Mouse (Mus musculus) heart, adult 2 months (tissue): Measurements from ENCODE around the gene Lhx3. TPM values are rescaled to one million over a fixed set of nuclear protein-coding genes. Genes with fewer than 3 reads are reported as not detected.

Experiments used
- DNase-seq, 2 experiments: peaks; one replicate each; pipeline ENCODE4 v3.0.0; 2021
- H3K27ac ChIP-seq: fragments of 200-600 bp; 2 replicates; pipeline ENCODE4 v1.8.1; 2022
- H3K27me3 ChIP-seq: fragments of 200-500 bp; 2 replicates; pipeline ENCODE4 v1.6.1; 2012; ENCODE audit warnings: mild to moderate bottlenecking, low read length, inconsistent platforms, mixed read lengths; ENCODE audit not compliant: control insufficient read depth, insufficient read depth
- H3K36me3 ChIP-seq: fragments of 200-500 bp; 2 replicates; pipeline ENCODE4 v1.6.1; 2012; ENCODE audit warnings: low read length, inconsistent platforms; ENCODE audit not compliant: control insufficient read depth, insufficient read depth
- H3K4me1 ChIP-seq: fragments of 200-500 bp; 2 replicates; pipeline ENCODE4 v1.6.1; 2011; ENCODE audit warnings: low read length; ENCODE audit not compliant: control insufficient read depth, insufficient read depth
- H3K4me3 ChIP-seq: fragments of 200-600 bp; 2 replicates; pipeline ENCODE4 v1.8.1; 2022
- H3K79me2 ChIP-seq: fragments of 200-500 bp; replicated peaks from 2 replicates; pipeline ENCODE4 v1.6.1; 2012; ENCODE audit warnings: mild to moderate bottlenecking, inconsistent platforms, low read length, moderate library complexity, mixed read lengths; ENCODE audit not compliant: control insufficient read depth, insufficient read depth
- H3K9ac ChIP-seq: fragments of 200-500 bp; 2 replicates; pipeline ENCODE4 v1.6.1; 2012; ENCODE audit warnings: low read depth, mild to moderate bottlenecking, control low read depth, inconsistent platforms, low read length, mixed read lengths
- CTCF ChIP-seq: fragments of 200-600 bp; IDR thresholded peaks from 2 replicates; pipeline ENCODE4 v1.8.1; 2022; ENCODE audit warnings: antibody characterized with exemption, mild to moderate bottlenecking, moderate library complexity
- EP300 ChIP-seq: fragments of 200-500 bp; IDR thresholded peaks from 2 replicates; pipeline ENCODE4 v1.6.1; 2011; ENCODE audit warnings: low read depth, low read length, control low read depth; ENCODE audit not compliant: insufficient read depth
- POLR2A ChIP-seq: fragments of 200-500 bp; IDR thresholded peaks from 2 replicates; pipeline ENCODE4 v1.6.1; 2011; ENCODE audit warnings: mild to moderate bottlenecking, low read depth, low read length, control low read depth; ENCODE audit not compliant: insufficient read depth
- WGBS: fragments of 180-500 bp; shearing (Covaris S2); methylation state at CpG from one replicate; pipeline ENCODE4 v1.1.7; 2018; 5-methylcytosine and 5-hydroxymethylcytosine counted together
- intact Hi-C: fragments of 180-260 bp; cut with DNase I; formaldehyde crosslinking; loops from one replicate; pipeline ENCODE4 v1.15.1; 2025
- long read RNA-seq: library from polyadenylated mRNA; stranded (forward); transcript quantifications from one replicate; pipeline ENCODE4 v2.0.0, GENCODE M21; 2021
- polyA plus RNA-seq: library from polyadenylated mRNA; depleted of rRNA; stranded (reverse); fragments of >200 nt; gene quantifications from 2 replicates; pipeline ENCODE4 v1.2.3, GENCODE M21; 2012; rRNA removed
- total RNA-seq, 2 experiments: library from RNA; stranded (reverse); gene quantifications; 2 replicates each; pipeline ENCODE4 v1.2.3; 2021

Gene Lhx3
- not detected for total RNA-seq
- polyA plus RNA-seq = not detected in 2 replicates
- long read RNA-seq = 0 reads

GRCm38 (mm10) chr2:26208126-26208789 lies at the start of gene Lhx3:
Gene Lhx3 (minus strand): TSS chr2:26208289.
- WGBS = 9% methylated on average over 19 of the region's 19 CpGs
- Histone ChIP-seq H3K9ac (no peak within 1 kb of the TSS), H3K4me1 (no peaks in the 10 kb centered on the region), H3K79me2 (no peaks in the 10 kb centered on the region), H3K4me3 (no peak within 1 kb of the TSS), H3K27me3 (peaks cover 8% of the 10 kb centered on the region; the same call in 1 of the 2 replicates), H3K36me3 (no peaks in the 10 kb centered on the region), H3K27ac (no peak within 1 kb of the TSS)
- intact Hi-C loops = no loop called here
- DNase-seq = peak; percentile 80 to 85
- TF ChIP-seq EP300 (no peak), CTCF (no peak), POLR2A (no peak)

DNA sequence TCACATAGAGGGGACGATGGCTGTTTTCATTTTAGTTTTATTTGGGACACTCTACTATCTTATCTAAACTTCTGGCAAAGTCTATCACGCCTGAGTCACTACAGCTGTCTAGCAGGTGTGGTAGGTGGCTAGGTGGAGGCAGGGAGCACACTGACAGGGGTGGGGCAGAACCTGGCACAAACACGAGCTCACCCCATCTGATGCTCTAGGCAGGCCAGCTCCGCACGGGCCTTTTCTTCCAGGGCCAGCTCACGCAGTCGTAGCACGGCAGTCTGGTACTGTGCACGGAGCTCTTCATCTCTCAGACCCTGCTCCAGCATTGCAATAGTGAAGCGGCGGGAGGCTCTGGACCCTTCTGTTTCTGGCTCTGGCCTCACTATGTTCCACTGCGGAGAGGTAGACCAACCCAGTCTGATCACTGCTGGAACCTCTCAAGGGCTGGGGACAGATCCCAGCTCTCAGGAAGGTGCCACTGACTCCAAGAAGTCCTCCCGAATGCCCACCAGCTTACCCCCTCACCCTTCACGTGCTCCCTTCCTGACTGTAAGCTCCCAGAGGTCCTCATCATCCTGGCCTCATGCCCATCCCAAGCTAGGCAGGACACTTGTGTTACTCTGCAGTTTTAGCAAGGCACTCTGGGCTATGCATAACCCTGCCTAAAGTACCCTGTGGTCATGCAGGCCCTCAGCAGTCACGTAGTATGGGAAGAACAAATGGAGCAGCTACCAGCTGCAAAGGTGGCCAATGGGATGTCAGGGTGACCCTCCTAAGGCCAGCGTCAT lies 49.4 kb upstream of the Lhx3 start:
- Histone ChIP-seq H3K27ac (no peak overlapping the region), H3K27me3 (no peaks in the 10 kb centered on the region), H3K79me2 (no peaks in the 10 kb centered on the region), H3K9ac (no peak overlapping the region), H3K4me1 (no peaks in the 10 kb centered on the region; the same call in 1 of the 2 replicates), H3K4me3 (no peak overlapping the region), H3K36me3 (no peaks in the 10 kb centered on the region)
- DNase-seq = no peak
- TF ChIP-seq CTCF = no peak
- no peak for TF ChIP-seq POLR2A
- no peak for TF ChIP-seq EP300
- WGBS = 75% methylated on average over 16 of the region's 16 CpGs
- intact Hi-C loops = no loop called here

GRCm38 (mm10) chr2:26254816-26255215 lies 46.7 kb upstream of the Lhx3 start:
- TF ChIP-seq POLR2A (no peak), EP300 (no peak), CTCF (no peak)
- 72% methylated on average over 4 of the region's 4 CpGs for WGBS
- DNase-seq = no peak
- no peak overlapping the region for H3K9ac ChIP-seq
- H3K27me3 ChIP-seq = no peaks in the 10 kb centered on the region
- intact Hi-C loops = no loop called here
- H3K4me3 ChIP-seq = no peak overlapping the region
- no peaks in the 10 kb centered on the region; the same call in 1 of the 2 replicates for H3K4me1 ChIP-seq
- no peak overlapping the region for H3K27ac ChIP-seq
- no peaks in the 10 kb centered on the region for H3K36me3 ChIP-seq
- H3K79me2 ChIP-seq = no peaks in the 10 kb centered on the region

GRCm38 (mm10) chr2:26252514-26253206 lies 44.6 kb upstream of the Lhx3 start:
- no peak for TF ChIP-seq EP300
- TF ChIP-seq POLR2A = no peak
- TF ChIP-seq CTCF = no peak
- no peaks in the 10 kb centered on the region for H3K27me3 ChIP-seq
- H3K79me2 ChIP-seq = no peaks in the 10 kb centered on the region
- DNase-seq = no peak
- no peaks in the 10 kb centered on the region; the same call in 1 of the 2 replicates for H3K4me1 ChIP-seq
- H3K9ac ChIP-seq = no peak overlapping the region
- H3K27ac ChIP-seq = no peak overlapping the region
- 54% methylated on average over 8 of the region's 8 CpGs for WGBS
- no peak overlapping the region for H3K4me3 ChIP-seq
- intact Hi-C loops = no loop called here
- no peaks in the 10 kb centered on the region for H3K36me3 ChIP-seq

DNA sequence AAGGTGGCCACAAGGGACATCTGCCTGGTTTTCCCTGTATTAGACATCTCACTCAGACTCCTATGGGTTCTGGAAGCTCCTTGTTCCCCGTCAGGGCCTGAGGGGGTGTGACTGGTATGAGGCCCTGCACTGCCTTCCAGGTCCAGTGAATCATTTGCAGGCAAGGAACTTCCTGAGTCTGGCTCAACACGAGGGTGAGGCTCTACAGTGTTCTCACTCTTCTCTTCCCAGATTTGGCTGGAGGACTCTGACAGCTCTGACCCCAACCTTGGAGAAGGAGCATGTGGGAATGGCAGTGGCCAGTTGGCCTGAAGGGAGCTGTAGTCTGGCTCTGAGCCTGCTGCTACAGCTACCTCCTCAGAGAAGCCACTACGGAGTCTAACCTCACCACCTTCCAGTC lies 39.4 kb upstream of the Lhx3 start:
- no peak overlapping the region for H3K4me3 ChIP-seq
- H3K27ac ChIP-seq = no peak overlapping the region
- no peaks in the 10 kb centered on the region for H3K27me3 ChIP-seq
- 43% methylated on average over 3 of the region's 3 CpGs for WGBS
- peak in 1 of 2 experiments; percentile 13 for DNase-seq
- H3K9ac ChIP-seq = no peak overlapping the region
- H3K79me2 ChIP-seq = no peaks in the 10 kb centered on the region
- no peak for TF ChIP-seq CTCF
- TF ChIP-seq POLR2A = no peak
- no peak for TF ChIP-seq EP300
- intact Hi-C loops = no loop called here
- H3K4me1 ChIP-seq = no peaks in the 10 kb centered on the region
- no peaks in the 10 kb centered on the region for H3K36me3 ChIP-seq

- H3K27me3 ChIP-seq = no peaks in the 10 kb centered on the region
- no peaks in the 10 kb centered on the region for H3K79me2 ChIP-seq
- TF ChIP-seq POLR2A (no peak), EP300 (no peak), CTCF (no peak)
- H3K27ac ChIP-seq = no peak overlapping the region
- H3K4me3 ChIP-seq = no peak overlapping the region
- no peak for DNase-seq
- intact Hi-C loops = no loop called here
- WGBS = 50% methylated on average over 3 of the region's 3 CpGs
- H3K4me1 ChIP-seq = no peaks in the 10 kb centered on the region; the same call in none of the 2 replicates
- H3K36me3 ChIP-seq = no peaks in the 10 kb centered on the region
- no peak overlapping the region for H3K9ac ChIP-seq
Observed at GRCm38 (mm10) chr2:26240841-26241240, 32.8 kb upstream of the Lhx3 start.
